Mouse (Mus musculus) midbrain, embryonic 11.5 days (tissue): Measurements from ENCODE around the gene Trrap. TPM values are rescaled to one million over a fixed set of nuclear protein-coding genes. Genes with fewer than 3 reads are reported as not detected.
A peak's percentile ranks its signal among the peaks of the same experiment; 100 is the strongest.
"Not testable (repeated sequence)": the region's sequence is repeated elsewhere in the genome, so short reads cannot be mapped to it uniquely, and the experiment has no call there.

Source experiments
- ATAC-seq: fragments of 200-750 bp; cut with Nextera tagmentation; 2 replicates; pipeline ENCODE4 v1.8.0; 2017; ENCODE audit warnings: moderate TSS enrichment, moderate library complexity; ENCODE audit not compliant: low FRiP score
- DNase-seq: peaks from one replicate; pipeline ENCODE4 v3.0.0; 2015; ENCODE audit warnings: low spot score; ENCODE audit errors: missing footprints
- H3K27ac ChIP-seq: fragments of 300-500 bp; sonication (generic); 2 replicates; pipeline ENCODE4 v1.5.1; 2014; ENCODE audit warnings: low read depth, low read length
- H3K27me3 ChIP-seq: fragments of 300-500 bp; sonication (generic); 2 replicates; pipeline ENCODE4 v1.6.1; 2014; ENCODE audit warnings: mild to moderate bottlenecking, low read length, moderate library complexity, mixed read lengths; ENCODE audit not compliant: control insufficient read depth, insufficient read depth
- H3K36me3 ChIP-seq: fragments of 300-500 bp; sonication (generic); 2 replicates; pipeline ENCODE4 v1.6.1; 2014; ENCODE audit warnings: mild to moderate bottlenecking, low read length, moderate library complexity, mixed read lengths; ENCODE audit not compliant: control insufficient read depth, insufficient read depth
- H3K4me1 ChIP-seq: fragments of 300-500 bp; sonication (generic); 2 replicates; pipeline ENCODE4 v1.6.1; 2014; ENCODE audit warnings: low read length; ENCODE audit not compliant: control insufficient read depth, insufficient read depth
- H3K4me2 ChIP-seq: fragments of 300-500 bp; sonication (generic); 2 replicates; pipeline ENCODE4 v1.6.1; 2014; ENCODE audit warnings: mild to moderate bottlenecking, moderate library complexity
- H3K4me3 ChIP-seq: fragments of 300-500 bp; sonication (generic); 2 replicates; pipeline ENCODE4 v1.5.1; 2014; ENCODE audit warnings: low read depth, low read length
- H3K9ac ChIP-seq: fragments of 300-500 bp; sonication (generic); 2 replicates; pipeline ENCODE4 v1.6.1; 2014; ENCODE audit warnings: low read length
- H3K9me3 ChIP-seq: fragments of 300-500 bp; sonication (generic); 2 replicates; pipeline ENCODE4 v1.6.1; 2016; ENCODE audit warnings: low read length; ENCODE audit not compliant: control insufficient read depth
- WGBS: fragments of 180-500 bp; shearing (Covaris S2); extraction: QIAGEN DNeasy Blood & Tissue Kit; methylation state at CpG from one replicate; pipeline ENCODE4 v1.1.7; 2014; 5-methylcytosine and 5-hydroxymethylcytosine counted together
- polyA plus RNA-seq: library from polyadenylated mRNA; unstranded; fragments of >200 nt; fragmentation: Nextera tagmentation; extraction: Ambion mirVana; gene quantifications from 2 replicates; pipeline ENCODE4 v1.2.1, GENCODE M21; 2014

The Trrap gene
- 85.1 and 91.8 TPM in 2 replicates for polyA plus RNA-seq

DNA sequence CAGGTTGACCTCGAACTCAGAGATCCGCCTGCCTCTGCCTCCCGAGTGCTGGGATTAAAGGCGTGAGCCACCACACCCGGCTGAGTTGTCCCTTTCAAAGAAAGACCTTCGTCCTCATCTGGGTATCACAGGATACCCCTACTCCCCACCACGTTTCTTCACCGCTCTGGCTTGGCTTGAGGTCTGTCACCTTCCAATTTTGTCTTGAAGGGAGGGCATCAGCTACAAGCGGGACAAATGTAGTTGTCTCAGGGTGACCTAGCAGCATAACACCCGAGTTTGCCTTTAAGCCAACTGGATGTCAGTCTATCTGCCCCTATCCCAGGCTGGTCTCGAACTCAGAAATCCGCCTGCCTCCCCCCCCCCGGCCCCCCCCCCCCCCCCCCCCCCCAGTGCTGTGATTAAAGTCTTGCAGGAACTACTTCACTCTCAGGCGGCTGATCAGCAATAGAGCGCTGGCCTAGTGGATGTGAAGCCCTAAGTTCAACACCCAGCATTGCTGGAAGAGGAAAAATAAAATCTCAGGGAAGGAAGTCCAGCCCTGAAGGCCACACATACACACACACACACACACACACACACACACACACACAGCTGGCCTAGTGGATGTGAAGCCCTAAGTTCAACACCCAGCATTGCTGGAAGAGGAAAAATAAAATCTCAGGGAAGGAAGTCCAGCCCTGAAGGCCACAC is at the start of gene Trrap:
TSS of gene Trrap (plus strand) at position 627 of the 693 bp plus-strand sequence.
- H3K9me3 ChIP-seq, H3K27me3 ChIP-seq, H3K36me3 ChIP-seq, H3K4me1 ChIP-seq: not testable (repeated sequence)
- WGBS, result 88% methylated on average over 12 of the region's 15 CpGs
- peak; percentile 74 for DNase-seq
- Histone ChIP-seq H3K9ac (peak within 1 kb of the TSS; percentile 95), H3K4me3 (peak within 1 kb of the TSS; percentile 60), H3K4me2 (peak within 1 kb of the TSS; percentile 78), H3K27ac (peak within 1 kb of the TSS; percentile 91)
- ATAC-seq, result peak; percentile 15

- Histone ChIP-seq H3K27me3 (no peaks in the 10 kb centered on the region), H3K4me3 (no peak overlapping the region), H3K4me1 (no peaks in the 10 kb centered on the region), H3K9me3 (no peaks in the 10 kb centered on the region), H3K4me2 (no peak overlapping the region), H3K36me3 (no peaks in the 10 kb centered on the region), H3K9ac (no peak overlapping the region), H3K27ac (no peak overlapping the region)
- WGBS, result 74% methylated on average over 6 of the region's 6 CpGs
- ATAC-seq (no peak), DNase-seq (no peak)
Measured at GRCm38 (mm10) chr5:144719781-144720180, 47.8 kb upstream of the Trrap start.

GRCm38 (mm10) chr5:144720281-144720680 is 47.3 kb upstream of the Trrap start:
- H3K36me3 ChIP-seq, result no peaks in the 10 kb centered on the region
- DNase-seq (peak; percentile 44), ATAC-seq (no peak)
- no peak overlapping the region for H3K4me3 ChIP-seq
- no peak overlapping the region for H3K4me2 ChIP-seq
- no peaks in the 10 kb centered on the region for H3K27me3 ChIP-seq
- no peaks in the 10 kb centered on the region for H3K9me3 ChIP-seq
- WGBS, result 82% methylated on average over 4 of the region's 4 CpGs
- no peak overlapping the region for H3K9ac ChIP-seq
- no peaks in the 10 kb centered on the region for H3K4me1 ChIP-seq
- H3K27ac ChIP-seq, result no peak overlapping the region

- 15% methylated on average over 2 of the region's 2 CpGs for WGBS
- H3K4me1 ChIP-seq, result peaks cover 11% of the 10 kb centered on the region
- no peak overlapping the region for H3K9ac ChIP-seq
- no peaks in the 10 kb centered on the region for H3K36me3 ChIP-seq
- peak; percentile 51; the same call in 1 of the 2 replicates for ATAC-seq
- peaks cover 2% of the 10 kb centered on the region; the same call in 1 of the 2 replicates for H3K27me3 ChIP-seq
- H3K4me3 ChIP-seq, result no peak overlapping the region
- no peak overlapping the region for H3K4me2 ChIP-seq
- no peaks in the 10 kb centered on the region for H3K9me3 ChIP-seq
- H3K27ac ChIP-seq, result no peak overlapping the region
- DNase-seq, result peak; percentile 81
Measured at GRCm38 (mm10) chr5:144724926-144725325, 42.6 kb upstream of the Trrap start.

DNA sequence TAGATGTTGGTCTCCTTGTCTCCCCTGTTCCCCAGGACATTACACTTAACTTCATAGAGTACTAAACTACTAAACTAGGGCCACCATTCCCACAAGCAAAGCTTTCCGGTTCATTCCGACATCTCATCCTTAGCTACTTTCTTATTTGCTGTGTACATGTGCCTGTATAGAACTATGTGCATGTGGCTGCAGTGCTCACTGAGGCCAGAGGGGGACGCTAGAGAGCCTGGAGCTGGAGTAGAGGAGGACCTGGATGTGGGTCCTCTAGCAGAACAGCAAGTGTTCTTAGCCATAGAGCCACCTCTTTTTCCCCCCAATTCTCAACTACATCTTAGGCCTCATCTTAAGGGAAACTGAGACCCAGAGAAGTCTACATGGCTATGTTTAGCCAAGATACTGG is 42.0 kb upstream of the Trrap start:
- no peaks in the 10 kb centered on the region for H3K9me3 ChIP-seq
- no peaks in the 10 kb centered on the region for H3K36me3 ChIP-seq
- DNase-seq (peak; percentile 39), ATAC-seq (no peak)
- no peak overlapping the region for H3K4me3 ChIP-seq
- 79% methylated on average over 3 of the region's 3 CpGs for WGBS
- peaks cover 11% of the 10 kb centered on the region for H3K4me1 ChIP-seq
- H3K27me3 ChIP-seq, result peaks cover 2% of the 10 kb centered on the region; the same call in 1 of the 2 replicates
- no peak overlapping the region for H3K4me2 ChIP-seq
- no peak overlapping the region for H3K27ac ChIP-seq
- H3K9ac ChIP-seq, result no peak overlapping the region

DNA sequence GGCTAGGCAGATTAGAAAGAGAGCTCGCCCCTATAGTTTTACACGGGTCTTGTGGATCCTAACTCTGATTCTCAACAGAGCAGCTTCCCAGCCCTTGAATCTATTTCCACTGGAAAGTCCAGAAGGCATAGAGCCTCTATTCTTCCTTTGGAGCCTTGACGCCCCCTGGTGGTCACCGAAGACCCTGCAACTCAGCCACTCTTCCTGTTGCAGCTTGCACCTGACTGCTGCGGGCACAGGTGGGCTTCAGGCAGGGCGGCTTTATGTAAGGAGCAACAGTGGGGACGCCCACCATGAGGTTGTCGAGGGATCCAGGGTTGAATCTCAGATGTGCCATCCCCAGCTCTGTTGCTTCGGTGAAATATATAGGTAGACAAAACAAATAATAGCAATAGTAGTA is 40.4 kb upstream of the Trrap start:
- WGBS, result 5% methylated on average over 9 of the region's 9 CpGs
- H3K4me1 ChIP-seq, result peaks cover 11% of the 10 kb centered on the region
- DNase-seq (peak; percentile 92), ATAC-seq (peak; percentile 57)
- no peak overlapping the region for H3K9ac ChIP-seq
- H3K9me3 ChIP-seq, result no peaks in the 10 kb centered on the region
- no peak overlapping the region for H3K27ac ChIP-seq
- H3K36me3 ChIP-seq, result no peaks in the 10 kb centered on the region
- no peak overlapping the region for H3K4me3 ChIP-seq
- H3K4me2 ChIP-seq, result no peak overlapping the region
- peaks cover 2% of the 10 kb centered on the region; the same call in 1 of the 2 replicates for H3K27me3 ChIP-seq

DNA sequence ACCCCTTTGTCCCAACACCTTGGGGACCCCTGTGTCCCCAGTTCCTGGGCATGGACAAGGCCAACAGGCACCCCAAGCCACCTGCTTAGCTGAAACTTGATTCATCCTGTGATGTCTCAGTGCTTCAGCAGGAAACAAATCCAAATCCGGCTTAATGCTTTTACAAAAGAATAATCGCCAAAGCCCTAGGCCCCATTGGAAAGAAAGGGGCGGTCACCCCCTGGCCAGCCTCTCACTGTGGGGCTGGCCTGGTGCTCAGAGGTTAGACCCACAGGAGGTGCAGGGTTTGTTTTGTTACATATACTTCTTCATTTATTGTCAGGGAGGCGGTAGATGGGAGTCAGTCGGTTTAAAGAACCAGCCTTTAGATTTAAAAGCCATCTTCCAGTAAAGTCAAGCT is 39.3 kb upstream of the Trrap start:
- Histone ChIP-seq H3K9me3 (no peaks in the 10 kb centered on the region), H3K4me1 (peaks cover 11% of the 10 kb centered on the region), H3K4me3 (no peak overlapping the region), H3K4me2 (no peak overlapping the region), H3K27me3 (peaks cover 2% of the 10 kb centered on the region; the same call in 1 of the 2 replicates), H3K36me3 (no peaks in the 10 kb centered on the region), H3K27ac (no peak overlapping the region), H3K9ac (no peak overlapping the region)
- DNase-seq (peak; percentile 89), ATAC-seq (peak; percentile 62; the same call in 1 of the 2 replicates)
- WGBS, result 3% methylated on average over 5 of the region's 5 CpGs

DNA sequence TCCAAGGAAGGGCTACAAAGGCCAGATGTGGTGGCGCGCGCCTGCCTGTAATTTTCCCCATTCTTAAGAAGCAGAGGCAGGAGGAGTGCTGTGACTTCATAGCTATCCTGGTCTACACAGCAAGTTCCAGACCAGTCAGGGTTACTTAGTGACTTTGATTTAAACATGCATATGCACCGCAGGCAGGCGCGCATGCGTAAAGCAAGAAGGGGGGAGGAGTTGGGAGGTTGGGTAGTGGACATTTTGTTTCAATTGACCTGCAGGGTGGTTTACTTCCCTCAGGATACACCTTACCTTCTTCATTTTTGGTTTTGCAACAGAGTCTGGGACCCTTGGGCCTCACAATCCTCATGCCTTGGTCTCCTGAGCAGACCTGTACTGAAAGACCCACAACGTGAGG is 38.3 kb upstream of the Trrap start:
- peaks cover 2% of the 10 kb centered on the region; the same call in 1 of the 2 replicates for H3K27me3 ChIP-seq
- DNase-seq (peak; percentile 87), ATAC-seq (no peak)
- no peak overlapping the region for H3K27ac ChIP-seq
- 51% methylated on average over 8 of the region's 8 CpGs for WGBS
- H3K4me3 ChIP-seq, result no peak overlapping the region
- H3K9ac ChIP-seq, result no peak overlapping the region
- no peaks in the 10 kb centered on the region for H3K36me3 ChIP-seq
- H3K4me2 ChIP-seq, result no peak overlapping the region
- H3K9me3 ChIP-seq, result no peaks in the 10 kb centered on the region
- peaks cover 11% of the 10 kb centered on the region for H3K4me1 ChIP-seq

DNA sequence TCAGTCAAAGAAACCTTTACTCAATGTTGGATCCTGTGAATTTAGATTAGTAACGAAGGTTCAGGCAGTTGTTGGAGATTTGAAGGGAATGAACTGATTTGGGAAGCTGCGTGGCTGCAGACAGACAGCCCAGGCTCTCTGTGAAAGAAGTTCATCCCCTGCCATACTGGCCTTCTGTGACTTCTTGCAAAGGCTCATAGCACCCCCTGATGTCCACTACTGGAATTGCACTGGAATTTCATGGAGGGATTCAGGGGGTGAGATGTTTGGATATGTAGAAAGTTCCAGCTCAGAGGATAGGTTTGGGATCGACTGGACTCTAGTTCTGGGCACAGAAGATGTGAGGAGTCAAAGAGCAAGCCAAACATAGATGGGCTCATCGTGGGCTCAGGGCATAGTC is 33.6 kb upstream of the Trrap start:
- Histone ChIP-seq H3K9ac (no peak overlapping the region), H3K4me2 (no peak overlapping the region), H3K27ac (no peak overlapping the region), H3K27me3 (no peaks in the 10 kb centered on the region), H3K4me1 (no peaks in the 10 kb centered on the region), H3K9me3 (no peaks in the 10 kb centered on the region), H3K4me3 (no peak overlapping the region), H3K36me3 (no peaks in the 10 kb centered on the region)
- DNase-seq (peak; percentile 98), ATAC-seq (0 out of 2 replicates have a peak, but pooled peaks have one; percentile 20)
- WGBS, result 26% methylated on average over 4 of the region's 4 CpGs
